Mouse (Mus musculus): ENCODE measurements around the gene Prlh.

The Prlh gene

GRCm38 (mm10) chr1:90952808-90953207, at the start of gene Prlh:
Gene Prlh, plus strand, starts transcription at chr1:90953108.
- in situ Hi-C loops (cut with MseI, MboI) = loop anchor here in 1 of 2 experiments (10.0 kb wide), 1 partner anchor 48 kb away; no protein-coding TSS in a partner anchor

GRCm38 (mm10) chr1:90903211-90903945, 49.5 kb upstream of the Prlh start:
- in situ Hi-C loops (cut with MseI, MboI) = loop anchor here in 1 of 2 experiments (10.0 kb wide), 1 partner anchor 51 kb away; the partner anchor contains the start of gene Prlh

- in situ Hi-C loops (cut with MseI, MboI) = loop anchor here in 1 of 2 experiments (10.0 kb wide), 1 partner anchor 51 kb away; the partner anchor contains the start of gene Prlh
These were observed 48.9 kb upstream of the Prlh start for GRCm38 (mm10) chr1:90903971-90904458.

GRCm38 (mm10) chr1:90904729-90905404, 48.0 kb upstream of the Prlh start:
- in situ Hi-C loops (cut with MseI, MboI) = loop anchor here in 1 of 2 experiments (10.0 kb wide), 1 partner anchor 50 kb away; the partner anchor contains the start of gene Prlh

GRCm38 (mm10) chr1:90906357-90906756, 46.6 kb upstream of the Prlh start:
- in situ Hi-C loops (cut with MseI, MboI) = loop anchor here in 1 of 2 experiments (10.0 kb wide), 1 partner anchor 48 kb away; the partner anchor contains the start of gene Prlh

- in situ Hi-C loops (cut with MseI, MboI) = loop anchor here in 1 of 2 experiments (10.0 kb wide), 1 partner anchor 46 kb away; the partner anchor contains the start of gene Prlh
These were observed 43.7 kb upstream of the Prlh start for GRCm38 (mm10) chr1:90909161-90909560.

GRCm38 (mm10) chr1:90909631-90910152, 43.2 kb upstream of the Prlh start:
- in situ Hi-C loops (cut with MseI, MboI) = loop anchor here in 1 of 2 experiments (10.0 kb wide), 1 partner anchor 45 kb away; the partner anchor contains the start of gene Prlh

- in situ Hi-C loops (cut with MseI, MboI) = no loop called here
These were observed 39.7 kb upstream of the Prlh start for GRCm38 (mm10) chr1:90913231-90913630.

- in situ Hi-C loops (cut with MseI, MboI) = no loop called here
These were observed 37.8 kb upstream of the Prlh start, which contains the start of gene Mlph for GRCm38 (mm10) chr1:90914948-90915569. Gene Mlph, plus strand, starts transcription at chr1:90915085.

GRCm38 (mm10) chr1:90917509-90917908, 35.4 kb upstream of the Prlh start:
- in situ Hi-C loops (cut with MseI, MboI) = no loop called here

- in situ Hi-C loops (cut with MseI, MboI) = no loop called here
These were observed 31.2 kb upstream of the Prlh start for GRCm38 (mm10) chr1:90921687-90922086.

GRCm38 (mm10) chr1:90926030-90926429, 26.9 kb upstream of the Prlh start:
- in situ Hi-C loops (cut with MseI, MboI) = no loop called here

- in situ Hi-C loops (cut with MseI, MboI) = no loop called here
These were observed 25.6 kb upstream of the Prlh start for GRCm38 (mm10) chr1:90927308-90927707.

GRCm38 (mm10) chr1:90927929-90928574, 24.9 kb upstream of the Prlh start:
- in situ Hi-C loops (cut with MseI, MboI) = no loop called here

GRCm38 (mm10) chr1:90928575-90928934, 24.4 kb upstream of the Prlh start:
- in situ Hi-C loops (cut with MseI, MboI) = no loop called here

- in situ Hi-C loops (cut with MseI, MboI) = no loop called here
These were observed 19.9 kb upstream of the Prlh start for GRCm38 (mm10) chr1:90933001-90933400.

- in situ Hi-C loops (cut with MseI, MboI) = no loop called here
These were observed 15.9 kb upstream of the Prlh start for GRCm38 (mm10) chr1:90936990-90937389.

GRCm38 (mm10) chr1:90939980-90940379, 12.9 kb upstream of the Prlh start:
- in situ Hi-C loops (cut with MseI, MboI) = no loop called here

GRCm38 (mm10) chr1:90945171-90945570, 7.7 kb upstream of the Prlh start:
- in situ Hi-C loops (cut with MseI, MboI) = no loop called here

- in situ Hi-C loops (cut with MseI, MboI) = no loop called here
These were observed 5.7 kb upstream of the Prlh start for GRCm38 (mm10) chr1:90947252-90947651.

GRCm38 (mm10) chr1:90949309-90949708, 3.6 kb upstream of the Prlh start:
- in situ Hi-C loops (cut with MseI, MboI) = no loop called here

All from mouse trophoblast stem cell (cell line).